Mouse (Mus musculus): ENCODE measurements around the gene Gm45785. TPM values are rescaled to one million over a fixed set of nuclear protein-coding genes. Genes with fewer than 3 reads are reported as not detected.

Gene Gm45785
- polyA plus RNA-seq, 1 experiment, result not detected

GRCm38 (mm10) chr7:140822731-140823130 lies 33.4 kb downstream of the Gm45785 start:
- Histone ChIP-seq H3K4me3 (ENCODE audit: insufficient read depth, low read depth, low read length) (no peak overlapping the region), H3K27ac (replicated peaks; ENCODE audit: low read depth, low read length) (no peak overlapping the region), H3K4me1 (ENCODE audit: control insufficient read depth, insufficient read depth, insufficient read length, low read length) (0 out of 2 replicates have a peak, but pooled peaks cover 2% of the 10 kb centered on the region)

- Histone ChIP-seq H3K4me1 (ENCODE audit: control insufficient read depth, insufficient read depth, insufficient read length, low read length) (0 out of 2 replicates have a peak, but pooled peaks cover 2% of the 10 kb centered on the region), H3K4me3 (ENCODE audit: insufficient read depth, low read depth, low read length) (peak within 1 kb of the TSS; percentile 31), H3K27ac (replicated peaks; ENCODE audit: low read depth, low read length) (no peak within 1 kb of the TSS)
Observed at GRCm38 (mm10) chr7:140821653-140822329, 34.3 kb downstream of the Gm45785 start, which contains the start of gene Zfp941. Zfp941 (minus strand) TSS chr7:140822178.

- no peak overlapping the region for H3K27ac ChIP-seq (replicated peaks; ENCODE audit: low read depth, low read length)
- 0 out of 2 replicates have a peak, but pooled peaks cover 2% of the 10 kb centered on the region for H3K4me1 ChIP-seq (ENCODE audit: control insufficient read depth, insufficient read depth, insufficient read length, low read length)
- no peak overlapping the region; the same call in 1 of the 2 replicates for H3K4me3 ChIP-seq (ENCODE audit: insufficient read depth, low read depth, low read length)
Observed at GRCm38 (mm10) chr7:140821305-140821652, 34.9 kb downstream of the Gm45785 start.

- Histone ChIP-seq H3K27ac (replicated peaks; ENCODE audit: low read depth, low read length) (no peak overlapping the region), H3K4me3 (ENCODE audit: insufficient read depth, low read depth, low read length) (no peak overlapping the region), H3K4me1 (ENCODE audit: control insufficient read depth, insufficient read depth, insufficient read length, low read length) (0 out of 2 replicates have a peak, but pooled peaks cover 2% of the 10 kb centered on the region)
Observed at GRCm38 (mm10) chr7:140820173-140820572, 36.0 kb downstream of the Gm45785 start.

- Histone ChIP-seq H3K27ac (replicated peaks; ENCODE audit: low read depth, low read length) (no peak overlapping the region), H3K4me3 (ENCODE audit: insufficient read depth, low read depth, low read length) (no peak overlapping the region)
Observed at GRCm38 (mm10) chr7:140812850-140813249, 43.3 kb downstream of the Gm45785 start.

GRCm38 (mm10) chr7:140811714-140812113 lies 44.4 kb downstream of the Gm45785 start:
- no peak overlapping the region for H3K27ac ChIP-seq (replicated peaks; ENCODE audit: low read depth, low read length)
- H3K4me3 ChIP-seq (ENCODE audit: insufficient read depth, low read depth, low read length), result no peak overlapping the region
- H3K4me1 ChIP-seq (ENCODE audit: control insufficient read depth, insufficient read depth, insufficient read length, low read length), result no peaks in the 10 kb centered on the region

More at GRCm38 (mm10) chr7:140812850-140813249, 43.3 kb downstream of the Gm45785 start:
- no peaks in the 10 kb centered on the region for H3K4me1 ChIP-seq (ENCODE audit: control insufficient read depth, insufficient read depth, insufficient read length, low read length)

- Histone ChIP-seq H3K4me3 (ENCODE audit: insufficient read depth, low read depth, low read length) (no peak overlapping the region), H3K27ac (replicated peaks; ENCODE audit: low read depth, low read length) (no peak overlapping the region), H3K4me1 (ENCODE audit: control insufficient read depth, insufficient read depth, insufficient read length, low read length) (no peaks in the 10 kb centered on the region)
Observed at GRCm38 (mm10) chr7:140810496-140810895, 45.6 kb downstream of the Gm45785 start.

GRCm38 (mm10) chr7:140805704-140806103 lies 50.4 kb downstream of the Gm45785 start:
- H3K27ac ChIP-seq (replicated peaks; ENCODE audit: low read depth, low read length), result no peak overlapping the region
- H3K4me1 ChIP-seq (ENCODE audit: control insufficient read depth, insufficient read depth, insufficient read length, low read length), result no peaks in the 10 kb centered on the region
- no peak overlapping the region for H3K4me3 ChIP-seq (ENCODE audit: insufficient read depth, low read depth, low read length)

GRCm38 (mm10) chr7:140802629-140803028 lies 53.5 kb downstream of the Gm45785 start:
- Histone ChIP-seq H3K4me1 (ENCODE audit: control insufficient read depth, insufficient read depth, insufficient read length, low read length) (no peaks in the 10 kb centered on the region), H3K27ac (replicated peaks; ENCODE audit: low read depth, low read length) (no peak overlapping the region), H3K4me3 (ENCODE audit: insufficient read depth, low read depth, low read length) (no peak overlapping the region)

- no peaks in the 10 kb centered on the region for H3K4me1 ChIP-seq (ENCODE audit: control insufficient read depth, insufficient read depth, insufficient read length, low read length)
Observed at GRCm38 (mm10) chr7:140798212-140798611, 57.9 kb downstream of the Gm45785 start.

GRCm38 (mm10) chr7:140797619-140798018 lies 58.5 kb downstream of the Gm45785 start:
- H3K27ac ChIP-seq (replicated peaks; ENCODE audit: low read depth, low read length), result no peak overlapping the region
- H3K4me3 ChIP-seq (ENCODE audit: insufficient read depth, low read depth, low read length), result no peak overlapping the region
- no peaks in the 10 kb centered on the region for H3K4me1 ChIP-seq (ENCODE audit: control insufficient read depth, insufficient read depth, insufficient read length, low read length)

More at GRCm38 (mm10) chr7:140798212-140798611, 57.9 kb downstream of the Gm45785 start:
- H3K27ac ChIP-seq (replicated peaks; ENCODE audit: low read depth, low read length), result no peak overlapping the region
- H3K4me3 ChIP-seq (ENCODE audit: insufficient read depth, low read depth, low read length), result no peak overlapping the region

- no peaks in the 10 kb centered on the region for H3K4me1 ChIP-seq (ENCODE audit: control insufficient read depth, insufficient read depth, insufficient read length, low read length)
- H3K4me3 ChIP-seq (ENCODE audit: insufficient read depth, low read depth, low read length), result no peak overlapping the region
- no peak overlapping the region for H3K27ac ChIP-seq (replicated peaks; ENCODE audit: low read depth, low read length)
Observed at GRCm38 (mm10) chr7:140793541-140793940, 62.6 kb downstream of the Gm45785 start.

- Histone ChIP-seq H3K27ac (replicated peaks; ENCODE audit: low read depth, low read length) (no peak overlapping the region), H3K4me3 (ENCODE audit: insufficient read depth, low read depth, low read length) (no peak overlapping the region), H3K4me1 (ENCODE audit: control insufficient read depth, insufficient read depth, insufficient read length, low read length) (no peaks in the 10 kb centered on the region)
Observed at GRCm38 (mm10) chr7:140788053-140788435, 68.1 kb downstream of the Gm45785 start.

GRCm38 (mm10) chr7:140787406-140788052 lies 68.6 kb downstream of the Gm45785 start, which contains the start of gene Syce1:
Syce1 (minus strand) TSS chr7:140787852.
- Histone ChIP-seq H3K27ac (replicated peaks; ENCODE audit: low read depth, low read length) (no peak within 1 kb of the TSS), H3K4me1 (ENCODE audit: control insufficient read depth, insufficient read depth, insufficient read length, low read length) (no peaks in the 10 kb centered on the region), H3K4me3 (ENCODE audit: insufficient read depth, low read depth, low read length) (no peak within 1 kb of the TSS)

- H3K27ac ChIP-seq (replicated peaks; ENCODE audit: low read depth, low read length), result no peak overlapping the region
- no peak overlapping the region for H3K4me3 ChIP-seq (ENCODE audit: insufficient read depth, low read depth, low read length)
- H3K4me1 ChIP-seq (ENCODE audit: control insufficient read depth, insufficient read depth, insufficient read length, low read length), result no peaks in the 10 kb centered on the region
Observed at GRCm38 (mm10) chr7:140780548-140780947, 75.6 kb downstream of the Gm45785 start.

All from brown adipose tissue, adult 24 weeks (tissue).